Mouse (Mus musculus) heart, postnatal 4 days (tissue): ENCODE data around the gene Wnt10a. TPM values are rescaled to one million over a fixed set of nuclear protein-coding genes. Genes with fewer than 3 reads are reported as not detected.
A peak's percentile ranks its signal among the peaks of the same experiment; 100 is the strongest.
"Not testable (repeated sequence)": the region's sequence is repeated elsewhere in the genome, so short reads cannot be mapped to it uniquely, and the experiment has no call there.

ENCODE experiments used
- DNase-seq: peaks from one replicate; pipeline ENCODE4 v3.0.0; 2021
- total RNA-seq, 2 experiments: library from RNA; stranded (reverse); gene quantifications; 2 replicates each; pipeline ENCODE4 v1.2.3; 2021

Wnt10a gene
- total RNA-seq, 2 experiments from 2014 or later: not detected

GRCm38 (mm10) chr1:74787846-74788245 lies 3.5 kb upstream of the Wnt10a start:
- peak; percentile 86 for DNase-seq

GRCm38 (mm10) chr1:74788603-74789176 lies 2.6 kb upstream of the Wnt10a start:
- DNase-seq: no peak

GRCm38 (mm10) chr1:74790095-74790494 lies 1.2 kb upstream of the Wnt10a start:
- no peak for DNase-seq

GRCm38 (mm10) chr1:74792831-74793660 lies 1.7 kb downstream of the Wnt10a start:
- DNase-seq: no peak

- no peak for DNase-seq
These were observed 3.3 kb downstream of the Wnt10a start for GRCm38 (mm10) chr1:74794487-74795144.

GRCm38 (mm10) chr1:74795145-74795529 lies 3.8 kb downstream of the Wnt10a start:
- DNase-seq: no peak

GRCm38 (mm10) chr1:74797459-74797858 lies 6.1 kb downstream of the Wnt10a start:
- DNase-seq: no peak

GRCm38 (mm10) chr1:74800424-74800888 lies 9.1 kb downstream of the Wnt10a start:
- no peak for DNase-seq

- no peak for DNase-seq
These were observed 10.4 kb downstream of the Wnt10a start for GRCm38 (mm10) chr1:74801631-74802140.

GRCm38 (mm10) chr1:74802795-74803656 lies 11.7 kb downstream of the Wnt10a start:
- peak; percentile 82 for DNase-seq

GRCm38 (mm10) chr1:74804211-74804870 lies 13.0 kb downstream of the Wnt10a start:
- DNase-seq: no peak

GRCm38 (mm10) chr1:74805340-74805835 lies 14.1 kb downstream of the Wnt10a start:
- DNase-seq: no peak

- no peak for DNase-seq
These were observed 14.5 kb downstream of the Wnt10a start for GRCm38 (mm10) chr1:74805843-74806242.

GRCm38 (mm10) chr1:74806360-74807311 lies 15.3 kb downstream of the Wnt10a start:
- peak; percentile 40 for DNase-seq

- DNase-seq: no peak
These were observed 16.3 kb downstream of the Wnt10a start for GRCm38 (mm10) chr1:74807551-74808071.

- peak; percentile 96 for DNase-seq
These were observed 16.8 kb downstream of the Wnt10a start for GRCm38 (mm10) chr1:74808078-74808477.

GRCm38 (mm10) chr1:74809007-74809406 lies 17.7 kb downstream of the Wnt10a start:
- DNase-seq: no peak

GRCm38 (mm10) chr1:74814931-74815647 lies 23.8 kb downstream of the Wnt10a start:
- DNase-seq: no peak

- not testable (repeated sequence) for DNase-seq
These were observed 24.6 kb downstream of the Wnt10a start for GRCm38 (mm10) chr1:74815965-74816364.
